Mouse (Mus musculus): ENCODE data around the gene 2310011J03Rik. TPM values are rescaled to one million over a fixed set of nuclear protein-coding genes. Genes with fewer than 3 reads are reported as not detected.

Gene 2310011J03Rik
- total RNA-seq, 2 experiments from 2014 or later, result 25.1 to 28.5 TPM

DNA sequence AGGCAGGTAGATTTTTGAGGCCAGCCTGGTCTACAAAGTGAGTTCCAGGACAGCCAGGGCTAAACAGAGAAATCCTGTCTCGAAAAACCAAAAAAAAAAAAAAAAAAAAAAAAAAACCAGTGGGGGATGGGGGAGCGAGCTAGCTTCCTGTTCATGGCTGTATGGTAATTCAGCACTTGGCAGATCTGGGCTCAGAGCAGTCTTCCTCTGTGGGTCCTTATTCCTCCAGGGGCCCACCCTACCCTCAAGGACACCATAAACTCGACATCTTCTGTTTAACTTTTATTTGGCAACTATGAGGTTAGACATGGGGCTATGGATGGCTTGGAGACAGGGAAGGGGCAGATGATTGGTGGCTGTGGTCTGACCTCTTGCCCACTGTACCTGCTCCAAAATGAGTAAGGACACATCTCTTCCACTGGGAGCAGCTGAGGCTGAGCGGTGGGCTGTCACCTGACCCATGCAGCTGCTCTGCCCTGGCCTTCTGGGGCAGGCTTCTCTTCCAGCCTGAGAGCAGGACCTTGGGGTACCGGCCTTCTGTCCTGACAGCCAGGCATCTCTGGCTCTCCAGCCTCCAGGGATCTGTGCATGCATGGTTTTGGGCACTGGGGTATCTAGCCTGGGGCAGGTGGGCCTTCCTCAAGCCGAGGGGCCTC is 805 bp upstream of the 2310011J03Rik start:
- DNase-seq (ENCODE audit: low spot score in 2 of 2), result no peak

- no peak for DNase-seq (ENCODE audit: low spot score in 2 of 2)
Measured at GRCm38 (mm10) chr10:80317011-80317410, 3.3 kb downstream of the 2310011J03Rik start.

GRCm38 (mm10) chr10:80316359-80316781 is 4.0 kb downstream of the 2310011J03Rik start:
- DNase-seq (ENCODE audit: low spot score in 2 of 2), result peak in 1 of 2 experiments; percentile 20

DNA sequence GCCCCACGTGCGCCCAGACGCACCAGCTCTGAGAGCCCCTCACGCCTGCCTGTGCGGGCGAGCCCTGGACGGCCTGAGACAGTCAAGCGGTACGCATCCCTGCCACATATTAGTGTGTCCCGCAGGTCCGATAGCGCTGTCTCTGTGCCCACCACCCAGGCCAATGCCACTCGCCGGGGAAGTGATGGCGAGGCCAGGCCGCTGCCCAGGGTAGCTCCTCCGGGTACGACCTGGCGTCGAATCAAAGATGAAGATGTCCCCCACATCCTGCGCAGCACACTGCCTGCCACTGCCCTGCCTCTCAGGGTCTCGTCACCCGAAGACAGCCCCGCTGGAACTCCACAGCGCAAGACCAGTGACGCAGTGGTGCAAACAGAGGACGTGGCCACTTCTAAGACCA is 5.0 kb downstream of the 2310011J03Rik start:
- DNase-seq (ENCODE audit: low spot score in 2 of 2), result no peak

GRCm38 (mm10) chr10:80314494-80315001 is 5.8 kb downstream of the 2310011J03Rik start:
- DNase-seq (ENCODE audit: low spot score in 2 of 2), result no peak

DNA sequence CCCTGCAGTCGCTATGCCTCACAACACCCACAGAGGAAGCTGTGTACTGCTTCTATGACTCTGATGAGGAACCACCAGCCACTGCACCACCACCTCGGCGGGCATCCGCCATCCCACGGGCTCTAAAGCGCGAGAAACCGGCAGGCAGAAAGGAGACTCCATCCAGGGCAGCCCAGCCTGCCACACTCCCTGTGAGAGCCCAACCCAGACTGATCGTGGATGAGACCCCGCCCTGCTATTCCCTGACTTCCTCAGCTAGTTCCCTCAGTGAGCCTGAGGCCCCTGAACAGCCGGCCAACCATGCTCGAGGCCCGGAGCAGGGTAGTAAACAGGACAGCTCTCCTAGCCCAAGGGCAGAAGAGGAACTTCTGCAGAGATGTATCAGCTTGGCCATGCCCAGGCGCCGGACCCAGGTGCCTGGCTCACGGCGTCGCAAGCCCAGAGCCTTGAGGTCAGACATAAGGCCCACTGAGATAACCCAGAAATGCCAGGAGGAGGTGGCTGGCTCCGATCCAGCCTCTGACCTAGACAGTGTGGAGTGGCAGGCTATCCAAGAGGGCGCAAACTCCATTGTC is 6.6 kb downstream of the 2310011J03Rik start:
- DNase-seq (ENCODE audit: low spot score in 2 of 2), result peak in 1 of 2 experiments; percentile 12

DNA sequence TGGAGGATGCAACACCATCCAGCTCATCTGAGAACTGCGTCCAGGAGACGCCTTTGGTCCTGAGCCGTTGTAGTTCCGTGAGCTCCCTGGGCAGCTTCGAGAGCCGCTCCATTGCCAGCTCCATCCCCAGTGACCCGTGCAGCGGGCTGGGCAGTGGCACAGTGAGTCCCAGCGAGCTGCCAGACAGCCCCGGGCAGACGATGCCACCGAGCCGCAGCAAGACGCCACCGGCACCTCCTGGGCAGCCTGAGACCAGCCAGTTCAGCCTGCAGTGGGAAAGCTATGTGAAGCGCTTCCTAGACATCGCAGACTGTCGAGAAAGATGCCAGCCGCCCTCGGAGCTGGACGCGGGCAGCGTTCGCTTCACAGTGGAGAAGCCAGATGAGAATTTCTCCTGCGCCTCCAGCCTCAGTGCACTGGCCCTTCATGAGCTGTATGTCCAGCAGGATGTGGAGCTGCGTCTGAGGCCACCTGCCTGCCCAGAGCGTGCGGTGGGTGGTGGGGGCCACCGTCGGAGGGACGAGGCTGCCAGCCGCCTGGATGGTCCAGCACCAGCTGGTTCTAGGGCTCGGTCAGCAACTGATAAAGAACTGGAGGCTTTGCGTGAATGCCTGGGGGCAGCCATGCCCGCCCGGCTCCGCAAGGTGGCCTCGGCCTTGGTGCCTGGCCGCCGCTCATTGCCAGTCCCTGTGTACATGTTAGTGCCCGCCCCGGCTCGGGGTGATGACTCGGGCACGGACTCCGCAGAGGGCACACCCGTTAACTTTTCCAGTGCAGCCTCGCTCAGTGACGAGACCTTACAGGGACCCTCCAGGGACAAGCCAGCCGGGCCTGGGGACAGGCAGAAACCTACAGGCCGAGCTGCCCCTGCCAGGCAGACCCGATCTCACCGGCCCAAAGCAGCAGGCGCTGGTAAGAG is 7.5 kb downstream of the 2310011J03Rik start:
- no peak for DNase-seq (ENCODE audit: low spot score in 2 of 2)

GRCm38 (mm10) chr10:80311560-80311959 is 8.8 kb downstream of the 2310011J03Rik start:
- DNase-seq (ENCODE audit: low spot score in 2 of 2), result no peak

DNA sequence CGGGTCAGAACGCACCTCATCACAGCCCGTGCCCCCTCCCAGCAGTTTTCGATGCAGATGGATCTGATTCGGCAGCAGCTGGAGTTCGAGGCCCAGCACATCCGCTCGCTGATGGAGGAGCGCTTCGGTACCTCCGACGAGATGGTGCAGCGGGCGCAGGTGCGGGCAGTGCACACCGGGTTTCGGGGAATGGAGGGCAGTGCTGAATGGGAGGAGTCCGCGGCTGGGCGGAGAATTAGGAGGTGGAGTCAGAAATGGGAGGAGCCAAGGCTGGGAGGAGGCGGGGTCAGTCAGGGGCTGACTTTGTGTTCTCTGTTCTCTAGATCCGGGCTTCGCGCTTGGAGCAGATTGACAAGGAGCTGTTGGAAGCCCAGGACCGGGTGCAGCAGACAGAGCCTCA is 15.5 kb downstream of the 2310011J03Rik start:
- DNase-seq (ENCODE audit: low spot score in 2 of 2), result no peak

DNA sequence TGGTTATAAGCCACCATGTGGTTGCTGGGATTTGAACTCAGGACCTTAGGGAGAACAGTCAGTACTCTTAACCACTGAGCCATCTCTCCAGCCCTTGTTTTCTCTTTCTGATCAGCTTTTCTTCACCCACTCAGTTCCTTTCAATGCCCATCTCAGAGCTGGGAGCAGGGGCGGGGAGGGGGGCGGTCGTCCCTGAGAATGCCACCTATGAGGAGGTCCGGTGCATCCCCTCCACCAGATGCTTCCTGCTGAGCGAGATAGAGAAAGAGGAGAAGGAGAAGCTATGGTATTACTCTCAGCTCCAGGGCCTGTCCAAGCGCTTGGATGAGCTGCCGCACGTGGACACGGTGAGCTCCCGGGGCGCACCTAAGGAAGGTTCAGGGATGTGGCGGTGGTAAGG is 15.9 kb downstream of the 2310011J03Rik start:
- no peak for DNase-seq (ENCODE audit: low spot score in 2 of 2)

DNA sequence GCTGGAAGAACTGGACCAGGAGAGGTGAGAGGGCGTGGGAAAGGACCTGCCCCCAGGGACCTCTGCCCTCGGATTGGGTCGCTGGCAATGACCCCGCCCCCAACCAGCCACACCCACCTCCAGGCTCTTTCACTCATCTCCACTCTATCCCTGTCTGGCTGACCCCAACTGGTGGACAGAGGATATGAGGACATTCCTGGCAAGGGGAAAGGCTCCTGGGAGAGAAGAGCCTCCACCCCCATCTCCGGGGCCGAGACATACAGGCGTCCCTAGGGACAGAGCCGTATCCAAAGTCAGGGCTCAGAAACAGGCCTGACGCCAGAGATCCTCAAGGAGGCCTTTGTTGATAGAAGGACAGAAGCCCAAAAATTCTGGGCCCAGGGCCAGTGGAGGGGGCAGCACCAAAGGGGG is 17.9 kb downstream of the 2310011J03Rik start:
- DNase-seq (ENCODE audit: low spot score in 2 of 2), result no peak

- no peak for DNase-seq (ENCODE audit: low spot score in 2 of 2)
Measured at GRCm38 (mm10) chr10:80302082-80302355, 18.3 kb downstream of the 2310011J03Rik start.

GRCm38 (mm10) chr10:80301256-80302081 is 18.9 kb downstream of the 2310011J03Rik start:
- no peak for DNase-seq (ENCODE audit: low spot score in 2 of 2)

DNA sequence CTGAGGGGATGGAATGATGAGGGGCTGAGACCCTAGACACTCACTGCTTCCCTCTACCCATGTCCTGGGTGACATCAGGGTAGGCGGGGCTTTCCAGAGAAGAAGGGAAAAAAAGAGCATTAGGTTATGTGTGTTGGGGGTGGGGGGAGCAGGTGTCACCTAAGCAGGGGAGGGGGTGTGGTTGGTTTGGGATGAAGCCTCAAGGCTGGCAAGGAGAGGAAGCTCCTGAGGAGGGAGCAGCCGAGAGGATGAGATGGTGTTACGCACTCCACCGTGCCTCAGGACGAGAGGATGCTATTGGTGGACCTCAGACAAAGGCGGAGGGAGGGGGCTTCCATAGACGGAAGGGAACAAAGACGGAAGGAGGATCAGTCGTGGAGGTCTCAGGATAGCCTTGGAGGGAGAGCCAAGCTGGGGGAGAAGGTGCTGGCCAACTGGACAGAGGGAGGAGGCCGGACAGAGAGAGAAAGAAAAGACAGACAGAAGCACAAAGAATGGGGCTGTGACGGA is 19.6 kb downstream of the 2310011J03Rik start:
- no peak for DNase-seq (ENCODE audit: low spot score in 2 of 2)

DNA sequence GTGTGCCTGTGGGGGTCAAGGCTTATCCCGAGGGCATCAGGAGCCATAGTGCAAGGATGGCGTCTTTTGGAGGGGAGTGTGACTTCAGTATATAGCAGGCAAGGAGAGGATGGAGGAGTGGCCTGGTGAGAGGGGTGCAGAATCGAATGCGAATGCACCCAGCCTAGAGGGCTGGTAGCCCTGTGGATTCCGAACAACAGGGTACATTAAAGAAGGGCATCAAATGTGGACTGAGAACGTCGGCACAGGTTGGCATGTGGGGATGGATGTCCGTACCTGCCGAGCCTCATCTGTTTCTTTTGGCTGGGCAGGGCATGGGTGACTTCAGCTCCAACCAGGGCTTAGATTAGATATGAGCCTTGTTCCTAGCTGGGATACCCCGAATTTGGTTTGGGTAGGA is 20.5 kb downstream of the 2310011J03Rik start:
- DNase-seq (ENCODE audit: low spot score in 2 of 2), result no peak

- DNase-seq (ENCODE audit: low spot score in 2 of 2), result no peak
Measured at GRCm38 (mm10) chr10:80299301-80299700, 21.0 kb downstream of the 2310011J03Rik start.

- peak; percentile 92 to 93 for DNase-seq (ENCODE audit: low spot score in 2 of 2)
Measured at GRCm38 (mm10) chr10:80298571-80299281, 21.6 kb downstream of the 2310011J03Rik start.

DNA sequence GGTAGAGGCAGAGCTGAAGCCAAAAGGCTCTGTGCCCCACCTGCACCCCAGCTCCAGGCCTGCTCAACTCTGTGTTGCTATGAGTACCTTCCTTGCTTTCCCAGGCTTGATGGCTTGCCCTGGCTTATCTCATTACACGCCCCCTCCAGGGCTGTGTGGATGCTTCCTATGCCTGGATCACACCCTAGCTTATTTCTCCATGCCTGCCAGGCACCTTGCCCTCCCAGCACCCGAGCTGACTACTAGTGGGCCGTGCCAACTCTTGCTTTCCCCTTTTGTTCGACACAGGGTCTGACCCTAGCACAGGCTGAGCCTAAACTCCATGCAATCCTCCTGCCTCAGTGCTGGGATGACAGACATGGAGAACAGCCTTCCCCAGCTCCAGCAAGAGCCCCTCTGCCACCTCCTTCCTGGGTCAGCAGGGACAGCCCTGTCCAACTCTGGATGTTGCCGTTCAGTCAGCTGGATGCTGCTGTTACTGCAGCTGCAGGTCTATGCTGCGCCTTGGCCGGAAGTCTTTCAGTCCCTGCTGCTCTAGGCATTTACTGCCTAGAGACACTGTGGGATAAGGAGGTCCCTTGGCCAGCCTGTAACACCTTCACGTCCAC is 22.7 kb downstream of the 2310011J03Rik start:
- DNase-seq (ENCODE audit: low spot score in 2 of 2), result no peak

GRCm38 (mm10) chr10:80296824-80297223 is 23.5 kb downstream of the 2310011J03Rik start:
- no peak for DNase-seq (ENCODE audit: low spot score in 2 of 2)

Measured in left cerebral cortex, adult 18-20 months (tissue).